Mouse (Mus musculus) thymus, postnatal 10 days (tissue): ENCODE results near the gene Kcmf1.

ENCODE experiments used
- DNase-seq, 2 experiments: peaks; one replicate each; pipeline ENCODE4 v3.0.0; 2021; ENCODE audit warnings: low spot score in 2 of 2

Kcmf1 gene

DNA sequence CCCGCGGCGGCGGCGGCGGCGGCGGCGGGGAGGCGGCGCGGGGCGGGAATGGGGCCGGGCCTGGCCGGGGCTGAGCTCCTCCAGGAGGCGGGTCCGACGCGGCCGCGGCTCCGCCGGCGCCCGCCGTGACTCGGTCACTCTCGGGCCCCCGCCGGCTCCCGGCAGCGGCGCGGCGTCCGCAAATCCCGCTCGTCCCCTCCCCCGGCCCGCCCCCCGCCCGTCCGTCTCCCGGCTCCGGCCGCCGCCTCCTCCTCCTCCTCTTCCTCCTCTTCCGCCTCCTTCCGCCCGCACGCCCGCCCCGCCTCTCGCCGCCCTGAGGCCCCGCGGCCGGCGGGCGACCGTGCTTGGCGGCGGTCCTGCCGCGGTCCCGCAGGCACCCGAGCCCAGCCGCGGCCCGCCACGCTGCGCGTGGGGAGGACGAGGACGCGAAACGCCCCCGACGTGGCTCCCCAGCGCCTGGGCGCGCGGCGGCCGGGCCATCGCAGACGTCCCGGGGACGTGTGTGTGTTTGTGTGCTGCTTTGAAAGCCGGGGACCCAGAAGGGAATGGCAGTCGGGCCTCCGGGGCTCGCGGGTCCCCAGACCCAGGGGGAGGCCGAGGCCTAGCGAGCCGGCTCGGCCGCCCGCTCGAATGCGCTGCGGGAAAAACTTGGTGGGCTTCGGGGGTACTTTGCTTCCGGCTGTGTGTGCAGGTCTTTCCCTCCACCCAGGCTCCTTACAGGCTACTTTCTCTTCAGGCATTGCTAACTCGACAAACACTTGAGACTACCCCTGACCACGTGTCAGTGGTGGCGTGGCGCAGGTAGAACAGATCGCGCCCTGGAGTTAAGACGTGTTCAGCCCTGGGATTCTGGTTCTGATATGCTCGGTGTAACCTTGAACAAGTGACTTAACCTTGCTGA lies at the start of gene Kcmf1:
Gene Kcmf1, minus strand, starts transcription at position 199 of the 901 bp plus-strand sequence.
- DNase-seq: peak; percentile 35 to 61

DNA sequence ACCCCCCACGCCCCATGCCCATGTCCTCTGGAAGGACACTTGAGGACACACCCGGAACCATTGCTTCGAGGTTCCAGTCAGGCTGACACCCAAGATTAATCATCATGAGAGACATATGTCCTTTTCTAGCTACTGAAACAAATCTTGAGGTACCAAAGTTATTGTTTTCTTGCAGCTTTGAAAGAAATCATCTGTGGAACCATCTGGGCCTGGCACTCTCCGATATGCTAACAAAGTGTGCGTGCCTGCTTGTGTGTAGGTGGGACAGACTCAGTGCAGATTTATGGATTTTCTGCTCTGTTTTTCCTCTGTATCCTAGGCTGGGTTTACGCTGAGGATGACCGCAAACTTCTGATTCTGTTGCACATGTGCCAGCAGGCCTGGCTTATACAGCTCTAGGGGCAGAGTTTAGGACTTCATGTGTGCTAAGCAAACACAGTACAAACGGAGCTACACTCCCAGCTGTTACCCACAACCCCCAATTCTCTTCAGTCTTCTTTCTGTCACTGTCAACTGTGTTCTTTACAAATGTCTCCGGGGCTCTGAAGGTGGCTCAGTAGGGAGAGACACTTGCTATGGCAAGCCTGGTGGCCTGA lies 49.5 kb upstream of the Kcmf1 start:
- no peak for DNase-seq

DNA sequence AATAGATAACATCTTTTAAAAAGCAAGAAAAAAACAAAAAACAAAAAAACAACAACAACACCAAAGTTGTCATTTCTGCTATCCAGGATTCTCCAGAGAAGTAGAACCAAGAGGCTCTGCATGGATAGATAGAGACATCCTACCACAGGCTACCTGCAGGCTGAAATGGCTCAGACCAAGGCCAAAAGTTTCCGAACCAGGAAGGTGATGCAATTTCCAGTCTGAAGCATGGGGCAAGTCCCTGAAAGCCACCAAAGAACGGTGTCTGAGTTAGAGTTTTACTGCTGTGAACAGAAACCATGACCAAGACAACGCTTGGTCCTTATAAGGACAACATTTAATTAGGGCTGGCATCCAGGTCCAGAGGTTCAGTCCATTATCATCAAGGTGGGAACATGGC lies 48.6 kb upstream of the Kcmf1 start:
- DNase-seq: no peak

DNA sequence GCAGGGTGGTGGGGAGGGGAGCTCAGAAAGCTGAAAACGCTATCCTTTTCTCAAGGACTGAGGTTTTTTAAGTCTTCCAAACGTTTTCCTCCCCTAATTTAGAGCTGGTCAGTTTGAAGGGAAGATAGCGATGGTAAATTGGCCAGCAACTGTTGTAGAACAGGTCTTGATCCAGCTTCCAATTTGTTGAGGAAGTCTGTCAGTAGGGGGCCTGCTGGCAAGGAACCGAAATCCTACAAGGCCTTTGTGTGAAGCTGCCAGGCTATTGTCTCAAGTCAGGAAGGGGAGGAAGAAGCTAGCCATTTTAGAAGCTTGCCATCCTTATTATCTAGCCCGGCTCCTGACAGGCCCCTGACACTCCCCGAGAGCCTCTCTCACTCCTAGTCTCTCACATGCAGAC lies 48.2 kb upstream of the Kcmf1 start:
- DNase-seq: no peak

DNA sequence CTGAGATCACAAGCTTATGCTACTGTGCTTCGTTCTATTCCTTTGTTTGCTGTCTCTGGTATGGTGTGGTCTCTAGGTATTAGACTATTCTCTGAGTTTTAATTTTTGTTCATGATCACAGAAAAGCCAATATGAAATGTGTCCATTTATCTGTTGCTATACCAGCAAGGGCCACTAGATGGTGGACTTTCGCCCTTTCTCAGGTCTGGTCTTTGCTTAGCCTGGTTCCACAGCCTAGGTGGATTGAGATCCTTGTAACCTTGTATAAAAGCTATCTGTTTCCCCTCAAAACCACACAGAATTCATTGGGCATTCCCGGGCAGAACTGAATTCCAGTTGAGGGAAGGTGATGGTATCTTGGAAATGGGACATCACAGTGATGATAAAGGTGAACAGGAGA lies 40.7 kb upstream of the Kcmf1 start:
- DNase-seq: peak; percentile 39 to 67

GRCm38 (mm10) chr6:72937859-72938258 lies 38.1 kb upstream of the Kcmf1 start:
- no peak for DNase-seq

- no peak for DNase-seq
Observed at GRCm38 (mm10) chr6:72937430-72937829, 37.7 kb upstream of the Kcmf1 start.

DNA sequence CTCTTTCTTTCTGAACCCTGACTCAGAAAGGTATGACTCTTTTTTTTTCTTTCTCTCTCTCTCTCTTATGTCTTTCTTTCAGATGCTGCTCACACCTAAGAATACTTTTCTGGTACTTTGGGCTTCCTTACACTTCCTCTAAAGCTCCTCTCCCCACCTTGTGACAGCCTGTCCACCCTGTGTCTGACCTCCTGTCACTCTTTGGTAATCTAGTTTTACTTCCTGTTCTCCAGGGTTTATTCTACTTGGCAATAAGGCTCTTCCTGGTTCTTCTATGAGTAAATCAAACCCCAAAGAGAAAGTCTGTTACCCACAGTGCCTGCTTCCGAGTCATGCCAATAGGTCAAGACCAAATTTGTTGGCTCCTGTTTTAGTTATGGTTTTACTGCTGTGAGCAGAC lies 33.2 kb upstream of the Kcmf1 start:
- no peak for DNase-seq

DNA sequence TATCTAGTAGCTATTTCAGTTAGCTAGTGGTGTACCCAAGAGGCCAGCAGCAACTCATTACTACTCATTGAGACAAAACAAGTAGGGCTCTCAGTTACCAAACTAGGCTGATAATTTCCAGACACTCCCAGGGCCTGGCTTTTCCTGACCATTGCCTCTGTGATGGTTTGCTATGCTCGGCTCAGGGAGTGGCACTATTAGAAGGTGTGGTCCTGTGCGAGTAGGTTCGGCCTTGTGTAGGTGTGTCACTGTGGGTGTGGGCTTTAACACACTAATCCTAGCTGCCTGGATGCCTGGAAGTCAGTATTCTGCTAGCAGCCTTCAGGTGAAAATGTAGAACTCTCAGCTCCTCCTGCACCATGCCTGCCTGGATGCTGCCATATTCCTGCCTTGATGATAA lies 31.8 kb upstream of the Kcmf1 start:
- DNase-seq: no peak

- DNase-seq: no peak
Observed at GRCm38 (mm10) chr6:72929795-72930398, 30.1 kb upstream of the Kcmf1 start.

- DNase-seq: no peak
Observed at GRCm38 (mm10) chr6:72926755-72927482, 27.1 kb upstream of the Kcmf1 start.

DNA sequence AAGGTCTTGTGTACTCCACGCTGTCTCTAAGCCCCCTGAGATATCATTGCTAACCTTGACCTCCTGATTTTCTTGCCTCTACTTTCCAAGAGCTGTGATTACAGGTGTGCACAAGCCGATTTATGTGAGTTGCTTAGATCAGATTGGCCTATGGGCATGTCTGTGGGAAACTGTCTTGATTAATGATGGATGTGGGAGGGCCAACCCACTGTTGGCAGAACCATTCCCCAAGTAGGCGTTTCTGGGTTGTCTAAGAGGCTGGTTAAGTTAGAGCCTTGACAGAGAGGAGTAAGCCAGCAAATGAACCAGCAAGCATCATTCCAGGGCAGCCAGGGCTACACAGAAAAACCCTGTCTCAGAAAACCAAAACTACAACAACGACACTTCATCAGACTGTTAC lies 26.3 kb upstream of the Kcmf1 start:
- no peak for DNase-seq

DNA sequence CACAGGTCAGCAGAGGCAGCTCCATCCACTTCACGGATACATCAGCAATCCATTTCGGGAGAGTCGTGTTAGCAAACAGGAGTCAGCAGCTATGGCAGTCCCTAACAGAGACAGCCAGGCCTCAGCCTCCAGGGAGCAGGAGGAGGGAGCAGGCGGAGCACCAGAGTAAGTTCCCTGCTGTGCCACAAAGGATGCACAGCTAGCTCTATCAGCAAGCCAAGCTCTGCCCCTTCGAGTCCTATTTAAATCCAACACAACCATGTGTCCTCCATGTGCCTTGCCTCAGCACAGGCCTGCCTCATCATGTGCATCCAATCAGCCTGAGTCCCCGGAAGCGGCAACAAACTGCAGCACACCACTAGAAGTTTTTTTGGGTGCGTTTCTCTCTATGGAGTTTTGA lies 23.6 kb upstream of the Kcmf1 start:
- DNase-seq: no peak

GRCm38 (mm10) chr6:72921081-72921480 lies 21.3 kb upstream of the Kcmf1 start:
- DNase-seq: no peak

DNA sequence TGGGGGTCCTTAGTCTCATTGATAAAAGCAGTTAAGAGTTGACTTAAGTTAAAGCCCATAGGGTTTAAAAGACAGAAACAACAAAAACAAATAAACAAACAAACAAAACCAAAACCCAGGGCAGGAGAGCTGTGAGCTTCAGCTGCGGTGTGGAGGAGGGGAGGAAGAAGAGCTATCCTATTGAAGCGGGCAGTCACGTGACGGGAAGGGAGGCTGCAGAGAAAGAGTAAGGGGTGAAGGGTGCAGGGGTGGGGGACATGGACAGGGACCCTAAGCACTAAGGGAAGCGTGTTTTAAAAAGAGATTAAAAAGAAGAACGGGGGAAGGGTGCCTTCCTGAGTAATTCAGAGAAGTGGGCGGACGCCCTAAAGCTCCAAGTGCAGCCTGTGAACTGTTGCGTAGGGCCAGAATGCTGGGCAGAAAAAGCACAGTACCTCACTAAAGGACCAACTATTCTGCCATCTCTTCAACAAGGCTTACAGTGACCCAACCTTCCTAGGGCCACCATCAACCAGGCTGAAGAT lies 18.8 kb upstream of the Kcmf1 start:
- no peak for DNase-seq

DNA sequence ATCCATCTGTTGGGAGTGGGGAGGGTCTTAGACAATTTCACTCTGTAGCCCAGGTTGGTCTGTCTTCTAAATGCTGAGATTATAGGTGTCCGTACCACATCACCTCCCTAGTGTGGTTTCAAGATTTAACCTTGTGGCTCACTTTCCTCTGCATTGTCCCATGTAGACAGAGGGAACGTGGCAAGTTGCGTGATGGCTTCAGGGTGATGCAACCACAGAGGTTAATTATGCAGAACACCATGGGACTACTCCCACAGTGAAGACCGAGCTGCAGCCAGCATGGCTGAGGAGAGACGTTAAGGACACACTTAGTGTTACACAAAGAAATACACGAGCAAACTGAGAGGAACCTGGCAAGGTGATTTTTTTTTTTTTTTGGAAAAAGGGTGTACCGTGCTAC lies 16.6 kb upstream of the Kcmf1 start:
- DNase-seq: no peak

- no peak for DNase-seq
Observed at GRCm38 (mm10) chr6:72914087-72914749, 14.4 kb upstream of the Kcmf1 start.

DNA sequence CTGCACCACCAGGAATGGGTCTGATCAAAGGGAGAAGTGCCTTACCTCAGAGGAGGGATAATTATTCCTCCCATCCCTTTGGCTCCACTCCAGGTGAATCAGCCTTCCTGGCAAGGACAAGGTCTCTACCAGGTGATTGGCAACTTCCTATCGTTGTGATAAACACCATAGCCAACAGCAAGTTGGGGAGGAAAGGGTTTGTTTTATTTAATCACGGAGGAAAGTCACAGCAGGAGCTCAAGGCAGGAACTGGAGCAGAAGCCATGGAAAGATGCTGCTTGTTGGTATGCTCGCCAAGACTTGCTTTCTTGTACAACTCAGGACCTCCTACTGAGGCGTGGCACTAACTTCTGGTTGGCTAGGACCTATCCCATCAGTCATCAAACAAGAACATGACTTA lies 11.5 kb upstream of the Kcmf1 start:
- DNase-seq: no peak

DNA sequence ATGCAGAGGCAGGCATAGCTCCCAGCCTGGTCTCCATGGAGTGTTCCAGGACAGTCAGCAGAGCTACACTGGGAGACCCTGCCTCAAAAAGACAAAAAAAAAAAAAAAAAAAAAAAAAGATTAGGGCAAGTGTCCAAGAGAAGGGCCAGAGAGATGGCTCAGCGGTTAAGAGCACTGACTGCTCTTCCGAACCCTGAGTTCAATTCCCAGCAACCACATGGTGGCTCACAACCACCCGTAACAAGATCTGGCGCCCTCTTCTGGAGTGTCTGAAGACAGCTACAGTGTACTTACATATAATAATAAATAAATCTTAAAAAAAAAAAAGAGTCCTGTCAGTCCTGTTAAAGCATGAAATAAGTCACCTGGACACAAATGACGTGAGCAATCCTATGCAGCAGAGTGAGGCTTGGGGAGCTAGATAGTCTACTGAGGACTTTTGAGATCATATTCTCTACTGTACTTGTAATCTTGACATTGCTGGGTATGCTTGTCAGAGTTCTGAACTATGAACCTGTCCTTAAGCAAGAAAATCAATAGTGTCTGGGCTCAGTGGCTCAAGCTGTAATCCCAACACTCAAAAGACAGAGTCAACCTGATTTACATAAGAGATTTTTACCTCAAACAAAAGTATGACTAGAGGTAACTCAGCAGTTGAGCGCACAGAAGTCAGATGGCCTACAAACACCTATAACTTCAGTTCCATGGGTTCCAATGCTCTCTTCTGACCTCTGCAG lies 2.6 kb upstream of the Kcmf1 start:
- no peak for DNase-seq

DNA sequence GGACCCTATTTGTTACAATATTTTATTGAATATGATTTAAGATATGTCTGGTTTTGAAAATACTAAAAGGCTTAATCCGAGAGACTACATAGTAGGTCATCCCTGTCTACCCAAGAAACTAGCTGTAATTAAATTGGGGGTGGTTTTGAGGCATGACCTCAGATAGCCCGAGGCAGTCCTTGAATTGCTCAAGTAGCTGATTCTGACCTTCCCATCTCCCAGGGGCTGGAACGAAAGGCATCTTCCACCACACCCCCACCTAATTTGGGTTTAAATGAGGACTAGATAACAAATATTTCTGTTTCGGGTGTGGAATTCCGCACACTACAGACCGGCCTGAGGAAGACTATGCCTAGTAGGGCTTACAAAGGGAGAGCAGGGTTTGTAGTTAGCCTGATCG lies 1.2 kb upstream of the Kcmf1 start:
- no peak for DNase-seq
